Mouse (Mus musculus) small intestine, adult 2 months (tissue): Measurements from ENCODE around the gene Tyw1.

Source experiments
- CTCF ChIP-seq: fragments of 200-500 bp; IDR thresholded peaks from 2 replicates; pipeline ENCODE4 v1.5.1; 2012; ENCODE audit warnings: low read depth, mild to moderate bottlenecking, control low read depth, inconsistent platforms, low read length, moderate library complexity, mixed read lengths; ENCODE audit not compliant: insufficient replicate concordance, insufficient read length; ENCODE audit errors: extremely low read depth
- POLR2A ChIP-seq: fragments of 200-500 bp; IDR thresholded peaks from 2 replicates; pipeline ENCODE4 v1.6.1; 2012; ENCODE audit warnings: low read depth, mild to moderate bottlenecking, control low read depth, inconsistent platforms, low read length, moderate library complexity

DNA sequence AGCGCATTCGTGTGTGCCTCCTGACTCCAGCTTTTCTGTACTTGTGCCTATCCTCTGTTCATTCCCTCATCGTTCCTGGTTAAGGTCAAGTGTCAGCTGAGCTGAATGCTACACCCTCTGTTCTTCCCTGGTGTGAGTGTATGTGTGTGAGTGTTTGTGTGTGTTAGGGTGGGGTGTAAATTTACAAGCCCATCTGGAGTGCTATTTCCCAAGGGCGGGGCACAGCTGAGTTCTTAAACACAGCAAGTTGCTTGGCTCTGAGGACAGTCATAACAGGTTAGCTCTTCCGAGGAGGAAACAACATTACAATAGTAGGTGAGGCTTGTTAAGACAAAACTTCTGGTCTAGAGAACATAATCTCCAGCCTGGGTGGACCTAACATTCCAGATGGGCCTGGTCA lies 37.1 kb upstream of the Tyw1 start:
- TF ChIP-seq CTCF (no peak), POLR2A (no peak)
